Mouse (Mus musculus) brain, embryonic 18.5 days (tissue): ENCODE data around the gene Lipi.

ENCODE experiments used
- DNase-seq: peaks from one replicate; pipeline ENCODE4 v3.0.0-alpha.2; 2012; ENCODE audit warnings: low read depth, low spot score

Lipi gene

GRCm38 (mm10) chr16:75585961-75586360 lies at the start of gene Lipi:
Lipi (minus strand) TSS chr16:75586061.
- DNase-seq: no peak

- no peak for DNase-seq
Observed at GRCm38 (mm10) chr16:75627862-75628261, 42.0 kb upstream of the Lipi start.

- peak; percentile 37 for DNase-seq
Observed at GRCm38 (mm10) chr16:75617651-75618349, 31.9 kb upstream of the Lipi start.

GRCm38 (mm10) chr16:75612561-75612960 lies 26.7 kb upstream of the Lipi start:
- no peak for DNase-seq

GRCm38 (mm10) chr16:75606415-75606814 lies 20.6 kb upstream of the Lipi start:
- no peak for DNase-seq

GRCm38 (mm10) chr16:75593501-75594183 lies 7.8 kb upstream of the Lipi start:
- no peak for DNase-seq

- peak; percentile 42 for DNase-seq
Observed at GRCm38 (mm10) chr16:75592671-75593500, 7.0 kb upstream of the Lipi start, which contains the start of gene Rbm11. Rbm11 (plus strand) TSS chr16:75592844.

GRCm38 (mm10) chr16:75586466-75586865 lies 605 bp upstream of the Lipi start:
- no peak for DNase-seq

GRCm38 (mm10) chr16:75582279-75582678 lies 3.6 kb downstream of the Lipi start:
- DNase-seq: no peak

- DNase-seq: no peak
Observed at GRCm38 (mm10) chr16:75562910-75563309, 23.0 kb downstream of the Lipi start.

GRCm38 (mm10) chr16:75545310-75545709 lies 40.6 kb downstream of the Lipi start:
- no peak for DNase-seq

- DNase-seq: peak; percentile 64
Observed at GRCm38 (mm10) chr16:75537784-75538565, 47.9 kb downstream of the Lipi start.

GRCm38 (mm10) chr16:75531705-75532104 lies 54.2 kb downstream of the Lipi start:
- peak; percentile 16 for DNase-seq

GRCm38 (mm10) chr16:75496568-75496967 lies 89.3 kb downstream of the Lipi start:
- DNase-seq: no peak
